Mouse (Mus musculus): ENCODE results near the gene H3f3a. TPM values are rescaled to one million over a fixed set of nuclear protein-coding genes. Genes with fewer than 3 reads are reported as not detected.
"Not testable (repeated sequence)": the region's sequence is repeated elsewhere in the genome, so short reads cannot be mapped to it uniquely, and the experiment has no call there.

The H3f3a gene
- polyA plus RNA-seq, 1 experiment from 2014 or later: 2,611 TPM

GRCm38 (mm10) chr1:180836467-180836866 lies 22.7 kb upstream of the H3f3a start:
- not testable (repeated sequence) for H3K9me3 ChIP-seq (replicated peaks); H3K4me1 ChIP-seq; H3K27ac ChIP-seq (replicated peaks); H3K4me3 ChIP-seq; H3K27me3 ChIP-seq (ENCODE audit: low read depth, poor library complexity, severe bottlenecking); H3K36me3 ChIP-seq; DNase-seq (ENCODE audit: low spot score)
- 92% methylated on average over 8 of the region's 8 CpGs for WGBS

DNA sequence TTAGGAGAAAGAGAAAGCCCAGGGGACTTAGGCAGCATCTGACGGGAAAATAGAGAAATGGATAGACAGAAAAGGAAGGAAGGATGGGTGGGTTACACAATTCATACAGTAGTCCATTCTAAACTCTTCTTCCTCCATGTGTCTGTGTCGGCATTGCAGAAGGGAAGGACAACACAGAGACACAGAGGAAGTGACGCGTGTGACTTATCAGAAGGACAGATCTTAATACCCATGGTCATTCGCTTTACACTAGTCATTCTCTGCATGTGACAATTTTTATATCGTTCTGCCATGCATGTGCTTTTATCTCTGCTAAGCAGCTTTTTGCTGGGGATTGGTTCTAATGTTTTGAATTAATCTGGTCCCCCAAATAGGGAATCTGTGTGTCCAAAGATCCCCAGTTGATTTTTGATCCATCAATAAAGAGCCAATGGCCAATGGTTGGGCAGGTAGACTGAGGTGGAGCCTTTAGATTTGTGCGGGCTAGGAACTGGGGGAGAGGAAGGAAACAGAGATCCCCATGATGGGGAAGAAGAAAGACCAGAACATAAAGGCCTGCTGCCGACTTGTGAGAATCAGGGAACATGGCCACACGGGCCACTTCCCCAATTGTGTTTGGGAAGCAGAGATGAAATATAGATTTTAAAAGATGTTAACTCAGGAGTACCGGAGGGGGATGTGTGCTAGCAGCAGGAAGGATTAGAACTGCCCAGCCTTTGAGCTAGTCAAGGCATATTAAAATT lies 21.7 kb upstream of the H3f3a start:
- Histone ChIP-seq H3K4me1 (no peaks in the 10 kb centered on the region), H3K4me3 (no peak overlapping the region), H3K9me3 (replicated peaks) (no peaks in the 10 kb centered on the region), H3K27ac (replicated peaks) (no peak overlapping the region), H3K36me3 (no peaks in the 10 kb centered on the region), H3K27me3 (ENCODE audit: low read depth, poor library complexity, severe bottlenecking) (no peaks in the 10 kb centered on the region)
- 90% methylated on average over 10 of the region's 10 CpGs for WGBS
- no peak for DNase-seq (ENCODE audit: low spot score)

DNA sequence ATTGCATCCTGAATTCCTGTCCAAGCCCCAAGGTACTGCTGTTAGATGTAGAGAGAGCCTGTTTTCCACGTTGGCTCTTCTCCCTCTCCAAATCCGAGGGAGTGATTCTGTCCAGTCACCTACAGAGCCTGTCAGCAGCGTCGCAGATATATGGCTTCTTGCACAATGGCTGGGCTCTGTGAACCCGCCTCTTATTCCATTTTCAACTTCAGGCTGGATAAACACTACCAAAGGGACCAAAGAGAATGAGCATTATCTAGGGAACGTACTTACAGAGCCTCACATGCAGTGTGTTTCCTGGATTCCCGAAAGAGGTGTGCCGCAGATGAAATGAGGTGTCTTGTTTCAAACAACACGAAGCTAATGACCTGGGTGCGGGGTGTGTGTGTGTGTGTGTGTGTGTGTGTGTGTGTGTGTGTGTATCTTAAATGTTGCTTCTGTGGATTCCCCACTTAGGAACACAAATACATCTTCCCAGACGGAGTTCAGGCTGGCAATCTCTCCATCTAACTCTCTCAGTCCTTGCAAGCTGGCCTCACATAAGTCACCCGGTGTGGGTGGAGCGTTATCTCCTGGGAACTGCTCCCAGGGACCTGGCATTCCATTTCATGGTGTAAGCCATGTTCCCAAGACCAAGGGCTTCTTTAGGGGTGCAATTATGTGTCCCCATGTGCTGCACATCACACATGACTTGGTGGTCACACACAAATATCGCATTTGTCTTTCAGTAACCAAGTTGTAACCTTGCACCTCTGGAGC lies 17.0 kb upstream of the H3f3a start:
- Histone ChIP-seq H3K9me3 (replicated peaks) (no peaks in the 10 kb centered on the region), H3K27ac (replicated peaks) (no peak overlapping the region), H3K4me3 (no peak overlapping the region), H3K4me1 (no peaks in the 10 kb centered on the region), H3K36me3 (no peaks in the 10 kb centered on the region), H3K27me3 (ENCODE audit: low read depth, poor library complexity, severe bottlenecking) (no peaks in the 10 kb centered on the region)
- no peak for DNase-seq (ENCODE audit: low spot score)
- WGBS: 77% methylated on average over 14 of the region's 14 CpGs

GRCm38 (mm10) chr1:180830175-180830574 lies 16.4 kb upstream of the H3f3a start:
- Histone ChIP-seq H3K27ac (replicated peaks) (no peak overlapping the region), H3K36me3 (no peaks in the 10 kb centered on the region), H3K9me3 (replicated peaks) (no peaks in the 10 kb centered on the region), H3K4me3 (0 out of 2 replicates have a peak overlapping the region, but pooled peaks have one; percentile 4), H3K27me3 (ENCODE audit: low read depth, poor library complexity, severe bottlenecking) (no peaks in the 10 kb centered on the region), H3K4me1 (no peaks in the 10 kb centered on the region)
- DNase-seq (ENCODE audit: low spot score): no peak
- 87% methylated on average over 11 of the region's 11 CpGs for WGBS

DNA sequence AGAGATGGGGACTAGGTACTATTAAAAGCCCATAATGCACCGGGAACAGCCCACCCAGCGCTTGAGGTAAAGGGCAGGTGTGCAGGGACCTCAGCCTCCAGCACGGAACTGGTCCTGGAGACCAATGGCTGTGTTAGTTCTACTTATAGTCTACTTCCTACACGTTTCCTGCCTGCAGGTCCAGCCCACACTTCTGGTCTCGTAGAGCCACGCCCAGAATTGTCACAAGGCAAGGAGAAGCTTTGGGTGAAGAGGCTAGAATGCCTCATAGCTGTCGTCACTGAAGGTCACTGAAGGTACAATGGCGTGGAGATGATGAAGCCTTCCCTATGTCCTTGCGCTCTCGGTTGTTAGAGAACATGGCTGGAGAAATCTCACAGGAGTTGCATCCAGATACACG lies 16.0 kb upstream of the H3f3a start:
- Histone ChIP-seq H3K27me3 (ENCODE audit: low read depth, poor library complexity, severe bottlenecking) (no peaks in the 10 kb centered on the region), H3K4me3 (0 out of 2 replicates have a peak overlapping the region, but pooled peaks have one; percentile 4), H3K4me1 (no peaks in the 10 kb centered on the region), H3K9me3 (replicated peaks) (no peaks in the 10 kb centered on the region), H3K36me3 (no peaks in the 10 kb centered on the region), H3K27ac (replicated peaks) (no peak overlapping the region)
- DNase-seq (ENCODE audit: low spot score): no peak
- WGBS: 87% methylated on average over 11 of the region's 11 CpGs

- WGBS: 90% methylated on average over 4 of the region's 4 CpGs
- Histone ChIP-seq H3K4me1 (no peaks in the 10 kb centered on the region), H3K36me3 (no peaks in the 10 kb centered on the region), H3K27me3 (ENCODE audit: low read depth, poor library complexity, severe bottlenecking) (no peaks in the 10 kb centered on the region), H3K27ac (replicated peaks) (no peak overlapping the region), H3K4me3 (no peak overlapping the region), H3K9me3 (replicated peaks) (no peaks in the 10 kb centered on the region)
- DNase-seq (ENCODE audit: low spot score): no peak
Observed at GRCm38 (mm10) chr1:180826634-180827033, 12.9 kb upstream of the H3f3a start.

- Histone ChIP-seq H3K27me3 (ENCODE audit: low read depth, poor library complexity, severe bottlenecking) (no peaks in the 10 kb centered on the region), H3K4me1 (no peaks in the 10 kb centered on the region), H3K4me3 (no peak overlapping the region), H3K9me3 (replicated peaks) (no peaks in the 10 kb centered on the region), H3K36me3 (no peaks in the 10 kb centered on the region), H3K27ac (replicated peaks) (no peak overlapping the region)
- DNase-seq (ENCODE audit: low spot score): no peak
- 81% methylated on average over 3 of the region's 3 CpGs for WGBS
Observed at GRCm38 (mm10) chr1:180824721-180825120, 11.0 kb upstream of the H3f3a start.

DNA sequence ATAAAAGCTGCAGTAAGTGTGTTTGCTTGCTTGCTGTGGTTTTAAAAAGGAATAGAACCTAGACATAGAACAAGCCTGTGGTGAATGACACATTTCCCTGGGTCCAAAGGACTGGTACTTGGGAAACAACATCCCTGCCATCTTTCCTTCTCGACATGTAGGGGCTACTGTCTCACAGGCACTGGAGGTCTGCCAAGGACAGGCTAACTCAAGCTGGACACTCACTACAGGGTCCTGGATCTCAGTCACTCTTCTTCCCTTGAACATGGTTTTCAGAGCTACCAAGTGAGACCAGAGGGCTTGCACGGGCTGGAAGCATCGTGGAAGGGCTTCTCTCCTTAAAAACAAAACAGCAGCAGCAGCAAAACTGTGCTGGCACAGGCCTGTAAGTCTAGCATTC lies 10.0 kb upstream of the H3f3a start:
- Histone ChIP-seq H3K27ac (replicated peaks) (no peak overlapping the region), H3K4me1 (no peaks in the 10 kb centered on the region), H3K9me3 (replicated peaks) (no peaks in the 10 kb centered on the region), H3K4me3 (no peak overlapping the region), H3K27me3 (ENCODE audit: low read depth, poor library complexity, severe bottlenecking) (no peaks in the 10 kb centered on the region), H3K36me3 (no peaks in the 10 kb centered on the region)
- no peak for DNase-seq (ENCODE audit: low spot score)
- 80% methylated on average over 3 of the region's 3 CpGs for WGBS

GRCm38 (mm10) chr1:180822276-180822675 lies 8.5 kb upstream of the H3f3a start:
- H3K36me3 ChIP-seq: no peaks in the 10 kb centered on the region
- DNase-seq (ENCODE audit: low spot score): no peak
- H3K4me1 ChIP-seq: no peaks in the 10 kb centered on the region
- no peak overlapping the region for H3K4me3 ChIP-seq
- H3K27ac ChIP-seq (replicated peaks): no peak overlapping the region
- no peaks in the 10 kb centered on the region for H3K9me3 ChIP-seq (replicated peaks)
- WGBS: 91% methylated on average over 5 of the region's 5 CpGs
- H3K27me3 ChIP-seq (ENCODE audit: low read depth, poor library complexity, severe bottlenecking): no peaks in the 10 kb centered on the region

DNA sequence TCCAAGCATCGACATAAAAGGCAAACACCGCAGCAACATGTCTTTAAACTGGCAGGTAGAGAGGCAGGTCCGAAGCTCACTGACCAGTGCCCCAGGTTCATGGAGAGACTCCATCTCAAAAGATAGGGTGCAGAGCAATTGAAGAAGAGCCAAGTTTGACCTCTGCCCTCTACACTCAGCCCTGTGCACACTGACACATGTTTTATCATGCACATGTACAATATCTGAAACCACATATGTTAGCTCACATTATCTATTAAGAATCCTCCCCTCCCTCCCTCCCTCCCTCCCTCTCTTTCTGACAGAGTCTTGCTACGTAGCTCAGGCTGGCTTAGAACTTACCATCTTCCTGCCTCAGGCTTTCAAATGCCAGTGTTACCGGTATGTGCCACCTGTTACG lies 7.4 kb upstream of the H3f3a start:
- H3K36me3 ChIP-seq: no peaks in the 10 kb centered on the region
- DNase-seq (ENCODE audit: low spot score): no peak
- peaks cover 1% of the 10 kb centered on the region for H3K4me1 ChIP-seq
- no peak overlapping the region for H3K4me3 ChIP-seq
- 89% methylated on average over 6 of the region's 6 CpGs for WGBS
- H3K27me3 ChIP-seq (ENCODE audit: low read depth, poor library complexity, severe bottlenecking): no peaks in the 10 kb centered on the region
- no peak overlapping the region for H3K27ac ChIP-seq (replicated peaks)
- H3K9me3 ChIP-seq (replicated peaks): no peaks in the 10 kb centered on the region

DNA sequence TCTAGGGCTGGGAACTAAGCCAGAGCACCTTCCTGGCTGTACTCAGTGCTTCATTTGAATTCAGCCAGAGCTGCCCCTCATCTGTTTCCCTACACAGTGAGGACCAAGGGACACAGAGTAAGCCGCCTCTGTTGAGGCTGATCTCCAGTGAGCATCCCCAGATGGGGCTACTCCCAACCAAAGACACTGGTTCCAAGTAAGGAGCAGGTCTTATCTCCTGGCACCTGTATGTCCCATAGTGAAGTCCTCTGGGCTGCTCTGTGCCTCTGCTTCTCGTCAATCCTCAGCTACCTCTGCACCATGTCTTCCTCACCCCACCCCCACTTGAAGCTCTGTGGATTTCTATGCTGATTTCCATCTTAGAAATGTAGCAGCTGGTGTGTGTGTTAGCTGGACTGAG lies 4.3 kb upstream of the H3f3a start:
- no peak for DNase-seq (ENCODE audit: low spot score)
- peaks cover 22% of the 10 kb centered on the region for H3K4me1 ChIP-seq
- H3K27me3 ChIP-seq (ENCODE audit: low read depth, poor library complexity, severe bottlenecking): no peaks in the 10 kb centered on the region
- H3K4me3 ChIP-seq: no peak overlapping the region
- H3K27ac ChIP-seq (replicated peaks): no peak overlapping the region
- H3K9me3 ChIP-seq (replicated peaks): no peaks in the 10 kb centered on the region
- H3K36me3 ChIP-seq: no peaks in the 10 kb centered on the region
- 81% methylated on average over 2 of the region's 2 CpGs for WGBS

DNA sequence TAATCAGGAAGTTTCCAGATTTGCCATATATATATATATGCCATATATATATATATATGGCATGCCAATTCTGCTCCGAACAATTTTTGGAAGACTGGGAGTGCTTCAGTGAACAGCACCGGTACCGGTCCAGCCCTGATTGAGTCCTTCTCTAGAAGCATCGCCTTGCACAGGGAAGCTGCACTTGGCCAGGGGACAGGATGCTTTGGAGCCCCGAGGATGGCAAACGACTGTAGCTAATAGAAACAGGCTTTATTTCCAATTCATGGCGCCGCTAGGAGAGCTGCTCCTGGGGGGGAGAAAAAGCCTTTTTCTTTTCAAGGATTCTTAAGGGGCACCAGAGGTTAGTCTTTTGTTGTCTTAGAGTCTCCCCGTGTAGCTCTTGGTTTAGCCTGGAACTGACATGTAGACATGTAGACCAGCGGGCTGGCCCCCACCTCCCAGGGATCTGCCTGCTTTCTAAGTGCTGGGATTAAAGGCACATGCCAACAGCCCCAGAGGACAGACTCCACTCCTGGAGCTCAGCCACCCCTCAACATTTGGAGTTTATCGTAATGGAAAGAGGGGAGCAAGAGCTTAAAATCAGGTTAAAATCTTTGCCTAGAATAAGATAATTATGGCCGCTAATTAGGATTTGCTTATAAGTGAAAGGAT lies 1.8 kb upstream of the H3f3a start:
- Histone ChIP-seq H3K9me3 (replicated peaks) (no peaks in the 10 kb centered on the region), H3K36me3 (peaks cover 10% of the 10 kb centered on the region), H3K4me3 (peak overlapping the region; percentile 16; the same call in 1 of the 2 replicates), H3K4me1 (peaks cover 32% of the 10 kb centered on the region), H3K27me3 (ENCODE audit: low read depth, poor library complexity, severe bottlenecking) (no peaks in the 10 kb centered on the region), H3K27ac (replicated peaks) (peak overlapping the region; percentile 14; the same call in 1 of the 2 replicates)
- peak; percentile 41 for DNase-seq (ENCODE audit: low spot score)
- 46% methylated on average over 12 of the region's 12 CpGs for WGBS

- H3K27ac ChIP-seq (replicated peaks): peak overlapping the region; percentile 100
- WGBS: 1% methylated on average over 57 of the region's 65 CpGs
- H3K4me1 ChIP-seq: peaks cover 42% of the 10 kb centered on the region
- peaks cover 31% of the 10 kb centered on the region for H3K36me3 ChIP-seq
- no peaks in the 10 kb centered on the region for H3K9me3 ChIP-seq (replicated peaks)
- DNase-seq (ENCODE audit: low spot score): peak; percentile 97
- no peaks in the 10 kb centered on the region for H3K27me3 ChIP-seq (ENCODE audit: low read depth, poor library complexity, severe bottlenecking)
- peak overlapping the region; percentile 93 for H3K4me3 ChIP-seq
Observed at GRCm38 (mm10) chr1:180813409-180813884, 296 bp downstream of the H3f3a start.

All from midbrain, embryonic 10.5 days (tissue).